Mouse (Mus musculus) limb, embryonic 10.5 days (tissue): ENCODE measurements around the gene Mok. TPM values are rescaled to one million over a fixed set of nuclear protein-coding genes. Genes with fewer than 3 reads are reported as not detected.

Experiments used
- DNase-seq: peaks from one replicate; pipeline ENCODE4 v3.0.0-alpha.2; 2017; ENCODE audit warnings: low spot score
- H3K27ac ChIP-seq: fragments of 300-500 bp; sonication (generic); 2 replicates; pipeline ENCODE4 v1.5.1; 2016; ENCODE audit warnings: mild to moderate bottlenecking
- H3K27me3 ChIP-seq: fragments of 300-500 bp; sonication (generic); 2 replicates; pipeline ENCODE4 v1.6.1; 2016; ENCODE audit warnings: low read depth, mild to moderate bottlenecking; ENCODE audit not compliant: poor library complexity, severe bottlenecking
- H3K36me3 ChIP-seq: fragments of 300-500 bp; sonication (generic); 2 replicates; pipeline ENCODE4 v1.6.1; 2016; ENCODE audit warnings: mild to moderate bottlenecking, moderate library complexity
- H3K4me1 ChIP-seq: fragments of 300-500 bp; sonication (generic); 2 replicates; pipeline ENCODE4 v1.6.1; 2016
- H3K4me3 ChIP-seq: fragments of 300-500 bp; sonication (generic); 2 replicates; pipeline ENCODE4 v1.5.1; 2016; ENCODE audit warnings: mild to moderate bottlenecking, moderate library complexity
- H3K9me3 ChIP-seq: fragments of 300-500 bp; sonication (generic); replicated peaks from 2 replicates; pipeline ENCODE4 v1.6.1; 2016; ENCODE audit warnings: mild to moderate bottlenecking
- WGBS: fragments of 180-500 bp; shearing (Covaris S2); methylation state at CpG from one replicate; pipeline ENCODE4 v1.1.7; 2016; 5-methylcytosine and 5-hydroxymethylcytosine counted together
- polyA plus RNA-seq: library from polyadenylated mRNA; unstranded; fragments of >200 nt; fragmentation: Nextera tagmentation; extraction: Ambion mirVana; gene quantifications from 2 replicates; pipeline ENCODE4 v1.2.1, GENCODE M21; 2016

Gene Mok
- polyA plus RNA-seq, 1 experiment from 2014 or later = 6.5 TPM

DNA sequence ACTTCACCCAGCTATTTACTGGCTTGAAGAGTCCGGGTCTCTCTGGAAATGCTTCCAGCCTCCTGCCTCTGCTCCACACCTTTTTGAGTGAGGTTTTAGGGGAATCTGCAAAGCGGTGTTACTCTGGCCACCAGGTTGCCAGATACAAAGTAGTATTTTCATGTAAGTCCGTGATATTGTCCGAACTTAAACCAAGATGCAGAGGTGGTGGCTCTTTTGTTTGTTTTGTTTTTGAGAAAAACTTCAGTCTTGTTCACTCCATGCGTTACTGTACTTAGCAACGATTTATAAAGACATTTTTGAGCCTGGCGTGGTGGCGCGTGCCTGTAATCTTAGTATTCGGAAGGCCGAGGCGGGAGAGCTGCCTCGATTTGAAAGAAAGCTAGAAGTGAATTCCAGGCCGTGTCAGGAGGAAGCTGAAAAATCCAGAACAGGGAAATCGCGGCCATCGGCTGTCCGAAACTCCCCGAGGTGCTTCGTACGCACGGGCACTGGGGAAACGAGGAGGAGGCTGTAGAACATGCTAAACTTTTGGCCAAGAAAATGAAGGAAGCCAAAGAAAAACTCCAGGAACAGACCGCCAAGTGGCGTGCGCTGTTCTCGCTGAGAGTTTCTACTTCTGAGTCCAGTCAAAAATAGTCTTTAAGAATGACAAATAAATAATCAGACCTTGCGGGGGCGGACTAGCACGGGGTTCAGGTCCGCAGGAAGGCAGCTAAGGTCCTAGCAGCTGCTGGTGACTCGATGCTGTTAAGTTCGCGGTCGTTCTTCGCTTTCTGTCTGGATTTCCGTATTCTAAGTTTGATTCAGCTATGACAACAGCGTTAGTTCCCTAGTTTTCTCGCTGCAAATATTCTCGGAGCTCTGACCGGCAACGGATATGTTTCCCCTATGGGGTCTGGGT, 3.7 kb upstream of the Mok start:
- peaks cover 31% of the 10 kb centered on the region for H3K4me1 ChIP-seq
- no peak overlapping the region for H3K27ac ChIP-seq
- peak overlapping the region; percentile 54 for H3K4me3 ChIP-seq
- 1% methylated on average over 42 of the region's 42 CpGs for WGBS
- no peaks in the 10 kb centered on the region for H3K36me3 ChIP-seq
- DNase-seq = no peak
- no peaks in the 10 kb centered on the region for H3K9me3 ChIP-seq
- peaks cover 33% of the 10 kb centered on the region for H3K27me3 ChIP-seq

DNA sequence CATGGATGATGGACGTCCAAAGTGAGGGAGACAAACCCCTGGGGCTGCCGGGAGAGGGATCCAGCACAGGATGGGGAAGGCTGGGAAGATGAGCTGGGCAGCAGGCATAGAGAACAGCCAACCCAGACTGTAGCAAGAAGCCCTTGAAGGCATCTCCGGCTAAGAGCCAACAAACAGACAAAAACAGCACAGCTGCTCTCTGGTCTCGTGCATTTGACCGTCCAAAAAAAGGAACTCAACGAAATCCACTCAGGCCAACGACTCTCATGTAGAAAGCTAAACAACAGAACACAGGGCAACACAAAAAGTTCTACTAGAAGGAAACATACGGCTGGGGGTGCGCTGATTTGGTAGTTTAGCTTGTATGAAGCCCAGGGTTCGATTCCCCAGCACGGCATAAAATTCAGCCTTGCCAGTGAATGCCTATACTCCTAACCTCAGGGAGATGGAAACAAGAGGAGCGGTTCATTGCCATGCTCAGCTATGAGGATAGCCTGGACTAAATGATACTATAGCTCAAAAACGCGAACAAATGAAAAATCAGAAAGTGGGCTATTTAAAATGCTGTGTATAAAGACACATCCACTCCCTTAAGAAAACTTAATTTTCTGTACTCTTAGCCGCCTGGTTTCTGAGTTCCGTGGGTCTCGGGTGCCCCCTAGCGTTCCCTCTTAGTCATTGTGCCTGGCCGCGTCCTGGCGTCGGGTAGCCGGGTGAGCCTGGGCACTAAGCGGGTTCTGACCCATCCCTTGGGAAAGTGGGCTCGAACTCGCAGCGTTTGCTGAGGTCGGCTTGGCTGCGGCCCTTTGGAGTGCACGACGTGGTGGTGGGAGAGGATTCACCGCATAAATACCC, 2.7 kb upstream of the Mok start:
- Histone ChIP-seq H3K9me3 (no peaks in the 10 kb centered on the region), H3K27me3 (peaks cover 38% of the 10 kb centered on the region), H3K4me1 (peaks cover 29% of the 10 kb centered on the region), H3K27ac (no peak overlapping the region), H3K36me3 (no peaks in the 10 kb centered on the region), H3K4me3 (peak overlapping the region; percentile 54)
- WGBS = 20% methylated on average over 32 of the region's 32 CpGs
- DNase-seq = peak; percentile 91

DNA sequence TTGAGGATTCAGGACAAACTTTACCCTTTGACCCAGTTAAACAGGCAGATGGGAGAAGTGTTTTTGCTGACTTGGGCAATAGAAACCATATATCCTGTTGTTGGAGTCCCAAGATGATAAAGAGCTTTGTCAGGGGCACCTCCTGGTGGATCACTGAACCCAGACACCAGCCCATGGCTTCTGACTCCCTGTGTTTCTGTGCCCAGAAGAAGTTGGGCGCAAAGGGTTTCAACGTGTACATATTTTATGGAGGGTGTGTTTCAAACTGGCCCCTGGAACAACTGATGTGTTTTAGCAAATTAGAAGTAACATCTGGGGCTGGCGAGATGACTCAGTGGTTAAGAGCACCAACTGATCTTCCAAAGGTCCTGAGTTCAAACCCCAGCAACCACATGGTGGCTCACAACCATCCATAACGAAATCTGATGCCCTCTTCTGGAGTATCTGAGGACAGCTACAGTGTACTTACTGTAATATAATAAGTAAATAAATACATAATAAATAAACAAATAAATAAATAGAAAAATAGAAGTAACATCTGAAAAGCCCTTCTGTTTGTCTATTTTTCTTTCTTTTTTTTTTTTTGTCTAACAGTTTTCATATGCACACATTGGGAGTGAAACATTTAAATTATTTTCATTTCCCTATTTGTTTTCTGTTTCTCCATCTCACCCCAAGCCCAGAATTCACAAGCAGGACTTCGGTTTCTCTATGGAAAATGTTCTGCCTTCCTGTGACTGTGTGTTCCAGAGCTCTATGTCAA, 1.2 kb upstream of the Mok start:
- Histone ChIP-seq H3K4me3 (peak overlapping the region; percentile 76; the same call in 1 of the 2 replicates), H3K36me3 (no peaks in the 10 kb centered on the region), H3K9me3 (no peaks in the 10 kb centered on the region), H3K27me3 (peaks cover 28% of the 10 kb centered on the region), H3K4me1 (peaks cover 35% of the 10 kb centered on the region), H3K27ac (no peak overlapping the region)
- 72% methylated on average over 5 of the region's 5 CpGs for WGBS
- DNase-seq = no peak

DNA sequence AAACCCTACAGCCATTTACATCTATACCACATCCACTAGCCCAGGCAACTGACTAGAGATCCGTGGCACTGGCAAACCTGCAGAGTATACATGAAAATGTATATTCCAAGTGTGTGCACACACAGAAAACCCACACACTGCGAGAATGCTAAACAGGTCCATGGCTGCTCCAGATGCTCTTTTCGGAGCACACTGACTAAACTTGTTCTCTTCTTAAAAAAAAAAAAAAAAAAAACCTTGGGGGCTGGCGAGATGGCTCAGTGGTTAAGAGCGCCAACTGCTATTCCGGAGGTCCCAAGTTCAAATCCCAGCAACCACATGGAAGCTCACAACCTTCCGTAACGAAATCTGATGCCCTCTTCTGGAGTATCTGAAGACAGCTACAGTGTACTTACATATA, 2.9 kb downstream of the Mok start:
- 90% methylated on average over 8 of the region's 8 CpGs for WGBS
- no peak overlapping the region for H3K27ac ChIP-seq

DNA sequence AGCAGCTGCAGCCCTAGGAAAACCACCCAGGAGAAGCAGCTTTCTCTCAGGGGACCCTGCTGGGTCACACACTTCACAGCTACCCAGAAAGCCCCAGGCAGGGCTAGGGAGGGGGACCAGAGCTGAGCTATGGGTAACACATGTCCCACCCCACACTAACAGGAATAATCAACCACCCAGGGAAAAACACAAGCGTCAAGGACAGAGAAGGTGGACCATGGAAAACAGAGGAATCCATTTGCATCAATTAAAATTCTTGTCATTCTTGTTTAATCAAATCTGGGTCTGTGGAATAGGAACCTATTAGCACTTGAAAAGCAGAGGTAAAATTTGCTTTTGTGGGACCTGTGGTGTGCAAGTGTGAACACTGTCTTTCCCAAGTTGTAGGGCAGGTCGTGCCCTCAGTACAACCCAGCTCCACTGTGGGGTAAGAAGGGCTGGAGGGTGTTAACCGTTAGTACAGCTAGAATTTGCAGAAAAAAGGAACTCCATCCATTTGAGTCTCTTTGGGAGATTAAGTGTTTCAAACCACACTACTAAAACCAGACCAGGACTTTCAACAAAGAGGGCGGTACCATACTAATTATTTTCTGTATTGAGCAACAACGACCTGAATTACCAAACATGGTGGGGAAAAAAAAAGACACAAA, 3.4 kb downstream of the Mok start:
- H3K4me3 ChIP-seq = no peak overlapping the region
- H3K27me3 ChIP-seq = 0 out of 2 replicates have a peak, but pooled peaks cover 7% of the 10 kb centered on the region
- H3K4me1 ChIP-seq = peaks cover 14% of the 10 kb centered on the region
- no peaks in the 10 kb centered on the region for H3K36me3 ChIP-seq
- WGBS = 46% methylated on average over 5 of the region's 5 CpGs
- no peak for DNase-seq
- peak overlapping the region; percentile 32; the same call in 1 of the 2 replicates for H3K27ac ChIP-seq
- H3K9me3 ChIP-seq = no peaks in the 10 kb centered on the region

More for the DNA sequence above, 2.9 kb downstream of the Mok start:
- no peak for DNase-seq
- H3K4me3 ChIP-seq = no peak overlapping the region
- H3K36me3 ChIP-seq = no peaks in the 10 kb centered on the region
- no peaks in the 10 kb centered on the region for H3K9me3 ChIP-seq
- H3K4me1 ChIP-seq = peaks cover 14% of the 10 kb centered on the region
- 0 out of 2 replicates have a peak, but pooled peaks cover 7% of the 10 kb centered on the region for H3K27me3 ChIP-seq

DNA sequence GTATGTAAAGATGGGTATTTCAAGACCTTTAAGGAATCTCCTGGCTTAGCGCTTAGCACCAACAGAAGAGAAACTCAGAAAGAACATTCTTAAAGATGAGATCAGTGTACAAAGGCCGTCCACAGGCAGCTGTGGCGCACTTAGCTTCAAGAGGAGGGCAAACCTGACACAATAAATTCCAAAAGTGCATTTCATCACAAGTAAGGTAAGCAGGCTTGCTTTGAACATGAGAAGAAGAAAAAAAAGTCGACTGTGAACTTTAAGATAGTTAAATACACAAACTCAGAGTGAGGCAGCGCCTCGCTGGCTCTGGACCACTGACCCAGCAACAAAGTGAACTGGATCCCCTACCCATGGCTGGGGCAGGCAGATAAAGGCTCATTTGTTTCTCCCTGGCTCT, 4.0 kb downstream of the Mok start:
- H3K36me3 ChIP-seq = no peaks in the 10 kb centered on the region
- 0 out of 2 replicates have a peak, but pooled peaks cover 7% of the 10 kb centered on the region for H3K27me3 ChIP-seq
- peaks cover 14% of the 10 kb centered on the region for H3K4me1 ChIP-seq
- 67% methylated on average over 6 of the region's 6 CpGs for WGBS
- no peak overlapping the region for H3K4me3 ChIP-seq
- no peak for DNase-seq
- peak overlapping the region; percentile 32; the same call in 1 of the 2 replicates for H3K27ac ChIP-seq
- no peaks in the 10 kb centered on the region for H3K9me3 ChIP-seq

DNA sequence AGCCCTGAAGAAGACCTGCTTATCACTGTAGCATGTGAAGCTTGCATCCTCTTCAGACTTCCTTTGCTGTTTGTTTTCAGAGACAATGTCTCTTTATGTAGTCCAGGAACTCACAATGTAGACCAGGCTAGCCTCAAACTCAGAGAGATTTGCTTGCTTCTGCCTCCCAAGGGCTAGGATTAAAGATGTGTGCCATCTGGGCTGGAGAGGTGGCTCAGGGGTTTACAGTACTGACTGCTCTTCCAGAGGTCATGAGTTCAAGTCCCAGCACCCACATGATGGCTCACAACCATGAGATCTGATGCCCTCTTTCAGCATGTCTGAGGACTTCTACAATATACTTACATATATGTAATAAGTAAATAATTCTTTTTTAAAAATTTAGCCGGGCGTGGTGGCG, 5.6 kb downstream of the Mok start:
- WGBS = 95% methylated on average over 3 of the region's 3 CpGs
- Histone ChIP-seq H3K4me3 (no peak overlapping the region), H3K36me3 (no peaks in the 10 kb centered on the region), H3K4me1 (peaks cover 10% of the 10 kb centered on the region), H3K9me3 (no peaks in the 10 kb centered on the region), H3K27ac (no peak overlapping the region), H3K27me3 (0 out of 2 replicates have a peak, but pooled peaks cover 7% of the 10 kb centered on the region)
- no peak for DNase-seq

DNA sequence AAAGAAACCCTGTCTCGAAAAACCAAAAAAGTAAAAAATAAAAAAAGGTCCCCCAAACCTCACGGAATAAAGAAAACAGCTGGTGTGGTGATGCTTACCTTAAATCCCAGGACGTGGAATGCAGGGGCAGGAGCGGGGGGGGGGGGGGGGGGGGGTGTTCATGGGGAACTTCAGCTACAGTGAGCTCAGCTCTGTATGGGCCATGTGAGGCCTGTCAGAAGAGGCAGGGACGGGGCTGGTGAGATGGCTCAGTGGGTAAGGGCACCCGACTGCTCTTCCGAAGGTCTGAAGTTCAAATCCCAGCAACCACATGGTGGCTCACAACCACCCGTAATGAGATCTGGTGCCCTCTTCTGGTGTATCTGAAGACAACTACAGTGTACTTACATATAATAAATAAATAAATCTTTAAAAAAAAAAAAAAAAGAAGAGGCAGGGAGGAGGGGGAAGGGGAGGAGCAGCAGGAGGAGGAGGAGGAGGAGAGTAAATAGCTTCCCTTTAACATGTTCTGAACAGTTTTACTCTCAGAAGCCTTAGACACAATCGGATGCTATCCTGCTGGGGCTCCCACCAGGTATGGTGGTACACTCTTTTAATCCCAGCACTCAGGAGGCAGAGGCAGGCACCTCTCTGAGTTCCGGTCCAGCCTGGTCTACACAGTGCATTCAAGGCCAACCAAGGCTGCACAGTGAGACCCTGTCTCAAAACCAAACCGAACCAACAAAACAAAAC, 10.3 kb downstream of the Mok start:
- 82% methylated on average over 10 of the region's 11 CpGs for WGBS
- H3K27me3 ChIP-seq = no peaks in the 10 kb centered on the region
- H3K4me1 ChIP-seq = no peaks in the 10 kb centered on the region
- H3K36me3 ChIP-seq = no peaks in the 10 kb centered on the region
- no peak for DNase-seq
- H3K9me3 ChIP-seq = no peaks in the 10 kb centered on the region
- H3K4me3 ChIP-seq = no peak overlapping the region
- no peak overlapping the region for H3K27ac ChIP-seq

DNA sequence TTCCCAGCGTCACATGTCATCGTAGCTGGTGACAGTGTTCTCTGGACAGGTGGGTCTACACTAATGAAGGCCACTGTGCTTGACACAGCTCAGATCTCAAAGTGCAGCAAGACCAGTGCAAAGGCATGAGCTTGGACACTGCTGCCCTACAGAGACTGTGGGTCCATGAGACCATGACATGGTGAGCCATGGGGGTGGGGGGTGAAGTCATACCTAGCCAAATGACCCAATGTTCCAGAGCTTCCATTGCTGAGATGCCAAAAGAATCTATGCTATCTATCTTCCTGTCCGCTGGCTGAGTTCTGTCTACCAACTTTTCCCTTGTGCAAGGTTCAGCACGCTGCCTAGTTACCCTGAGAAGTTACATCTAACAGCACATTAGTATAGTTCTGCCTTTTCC, 11.8 kb downstream of the Mok start:
- no peaks in the 10 kb centered on the region for H3K9me3 ChIP-seq
- H3K27me3 ChIP-seq = no peaks in the 10 kb centered on the region
- H3K4me1 ChIP-seq = no peaks in the 10 kb centered on the region
- no peaks in the 10 kb centered on the region for H3K36me3 ChIP-seq
- 98% methylated on average over 4 of the region's 4 CpGs for WGBS
- no peak for DNase-seq
- no peak overlapping the region for H3K27ac ChIP-seq
- no peak overlapping the region for H3K4me3 ChIP-seq

DNA sequence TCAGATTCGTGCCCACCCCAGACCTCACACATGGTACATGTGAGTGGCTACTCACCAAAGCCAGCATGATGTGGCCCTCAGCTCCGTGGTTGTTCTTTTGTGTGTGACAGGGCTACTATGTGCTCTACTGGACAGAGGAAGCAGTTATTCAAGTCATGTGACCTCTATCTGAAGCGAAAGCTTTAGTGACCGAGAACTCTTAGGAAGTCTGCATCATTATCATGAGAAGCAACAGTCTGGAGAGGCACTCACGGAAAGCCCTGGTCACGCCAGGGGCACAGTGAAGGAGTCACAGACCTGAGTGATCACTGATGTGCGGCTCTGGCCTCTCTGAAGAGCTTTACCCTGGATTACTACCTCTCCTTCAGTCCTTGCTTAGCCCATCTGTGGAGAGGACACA, 18.4 kb downstream of the Mok start:
- DNase-seq = no peak
- H3K4me3 ChIP-seq = no peak overlapping the region
- no peak overlapping the region for H3K27ac ChIP-seq
- no peaks in the 10 kb centered on the region for H3K36me3 ChIP-seq
- H3K27me3 ChIP-seq = no peaks in the 10 kb centered on the region
- H3K9me3 ChIP-seq = no peaks in the 10 kb centered on the region
- WGBS = 91% methylated on average over 7 of the region's 7 CpGs
- H3K4me1 ChIP-seq = no peaks in the 10 kb centered on the region; the same call in 1 of the 2 replicates

DNA sequence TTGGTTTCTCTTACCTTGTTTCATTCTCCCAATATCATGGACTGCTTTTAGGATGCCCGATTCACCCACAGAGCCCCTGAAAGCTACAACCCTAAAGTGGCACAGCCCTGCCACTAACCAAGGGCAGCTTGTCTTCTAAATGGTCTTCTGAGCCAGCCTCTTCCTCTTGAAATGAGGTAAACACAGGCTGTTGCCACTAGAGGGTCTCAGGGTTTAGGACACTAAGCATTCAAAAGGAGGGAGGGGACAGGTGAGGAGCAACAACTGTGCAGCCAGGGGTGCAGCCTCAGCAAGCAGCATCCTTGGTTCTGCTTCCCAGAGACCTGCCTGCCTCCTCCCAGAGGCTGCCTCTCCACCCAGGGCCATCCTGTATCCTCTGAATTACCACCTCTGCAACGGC, 19.0 kb downstream of the Mok start:
- Histone ChIP-seq H3K4me1 (no peaks in the 10 kb centered on the region; the same call in 1 of the 2 replicates), H3K9me3 (no peaks in the 10 kb centered on the region), H3K27ac (no peak overlapping the region), H3K27me3 (no peaks in the 10 kb centered on the region), H3K4me3 (no peak overlapping the region), H3K36me3 (no peaks in the 10 kb centered on the region)
- no peak for DNase-seq
- 92% methylated on average over 2 of the region's 2 CpGs for WGBS
